Mouse (Mus musculus): ENCODE results near the gene A630076J17Rik. TPM values are rescaled to one million over a fixed set of nuclear protein-coding genes. Genes with fewer than 3 reads are reported as not detected.

A630076J17Rik gene
- not detected in 2 replicates for polyA plus RNA-seq (2012)

DNA sequence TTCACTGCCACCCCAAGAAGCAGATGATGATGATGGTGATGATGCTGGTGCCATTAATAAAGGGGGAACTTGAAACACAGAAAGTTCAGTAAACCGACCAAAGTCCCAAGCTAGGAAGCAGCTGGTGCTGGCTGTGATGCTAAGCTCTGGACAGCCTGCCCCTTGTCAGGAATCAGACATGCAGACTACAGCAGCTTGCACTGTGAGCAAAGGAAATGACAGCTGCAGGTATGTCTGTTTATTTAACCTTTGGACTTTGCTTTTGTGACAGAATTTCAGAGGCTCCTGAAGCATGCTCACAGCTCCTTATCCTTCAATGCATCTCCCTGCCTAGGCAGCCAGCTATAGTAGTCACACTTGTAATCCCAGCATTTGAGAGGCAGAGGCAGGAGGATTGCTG, at the start of gene A630076J17Rik:
Gene A630076J17Rik, plus strand, starts transcription at position 88 of the 400 bp plus-strand sequence.
- H3K4me3 ChIP-seq (replicated peaks), result no peak within 1 kb of the TSS
- no peaks in the 10 kb centered on the region for H3K36me3 ChIP-seq (ENCODE audit: control insufficient read depth)
- no peaks in the 10 kb centered on the region for H3K27me3 ChIP-seq (ENCODE audit: control insufficient read depth)
- H3K9me3 ChIP-seq (ENCODE audit: control insufficient read depth, low read length), result no peaks in the 10 kb centered on the region
- TF ChIP-seq GATA1 (IDR thresholded peaks at IDR 0.05; ENCODE audit: low read length), result no peak
- TF ChIP-seq TAL1 (IDR thresholded peaks at IDR 0.05; ENCODE audit: low read length), result no peak
- H3K4me1 ChIP-seq (ENCODE audit: control insufficient read depth), result no peaks in the 10 kb centered on the region

DNA sequence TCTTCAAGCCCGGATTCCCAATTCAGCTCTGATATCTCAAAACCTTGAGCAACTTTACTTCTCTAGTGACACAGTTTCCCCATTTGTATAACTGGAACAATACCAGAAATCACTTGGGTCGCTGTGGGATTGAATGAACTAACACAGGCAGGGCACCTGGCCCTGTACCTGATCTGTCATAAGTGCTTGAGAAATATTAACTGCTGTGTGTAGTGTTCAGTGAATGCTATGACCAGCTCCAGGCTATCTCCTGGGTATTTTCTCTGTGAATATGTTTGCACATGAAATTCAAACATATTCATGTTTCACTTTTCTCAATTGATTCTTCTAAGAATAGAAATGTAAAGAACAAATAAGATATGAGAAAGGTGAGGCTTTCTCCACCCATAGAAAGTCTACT, 49.6 kb upstream of the A630076J17Rik start:
- Histone ChIP-seq H3K4me1 (ENCODE audit: control insufficient read depth) (no peaks in the 10 kb centered on the region), H3K4me3 (replicated peaks) (no peak overlapping the region), H3K9me3 (ENCODE audit: control insufficient read depth, low read length) (no peaks in the 10 kb centered on the region), H3K27me3 (ENCODE audit: control insufficient read depth) (no peaks in the 10 kb centered on the region), H3K36me3 (ENCODE audit: control insufficient read depth) (no peaks in the 10 kb centered on the region)
- no peak for TF ChIP-seq GATA1 (IDR thresholded peaks at IDR 0.05; ENCODE audit: low read length)
- no peak for TF ChIP-seq TAL1 (IDR thresholded peaks at IDR 0.05; ENCODE audit: low read length)

DNA sequence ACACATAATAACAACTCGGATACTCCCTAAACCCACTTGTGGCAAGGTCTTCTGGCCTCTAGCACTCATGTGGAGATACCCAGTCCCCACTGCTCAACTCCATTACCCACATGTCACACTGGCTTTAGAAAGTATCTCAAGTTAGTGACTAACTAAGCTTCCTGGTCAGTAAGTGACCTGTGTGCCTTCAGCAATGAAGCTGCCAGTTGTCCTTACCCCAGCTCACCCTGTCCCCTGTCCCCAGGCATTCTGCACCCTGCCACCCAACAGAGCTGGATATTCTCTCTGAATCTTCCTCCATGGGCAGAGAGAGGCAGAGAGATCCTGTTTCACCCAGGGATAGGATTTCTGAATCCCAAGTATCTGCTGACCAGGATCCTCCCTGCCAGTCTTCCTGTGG, 47.7 kb upstream of the A630076J17Rik start, which contains the start of gene Kcna10:
Gene Kcna10, plus strand, starts transcription at position 301 of the 400 bp plus-strand sequence.
- H3K27me3 ChIP-seq (ENCODE audit: control insufficient read depth), result no peaks in the 10 kb centered on the region
- no peaks in the 10 kb centered on the region for H3K36me3 ChIP-seq (ENCODE audit: control insufficient read depth)
- no peaks in the 10 kb centered on the region for H3K4me1 ChIP-seq (ENCODE audit: control insufficient read depth)
- no peaks in the 10 kb centered on the region for H3K9me3 ChIP-seq (ENCODE audit: control insufficient read depth, low read length)
- no peak within 1 kb of the TSS for H3K4me3 ChIP-seq (replicated peaks)
- TF ChIP-seq GATA1 (IDR thresholded peaks at IDR 0.05; ENCODE audit: low read length) (no peak), TAL1 (IDR thresholded peaks at IDR 0.05; ENCODE audit: low read length) (no peak)

DNA sequence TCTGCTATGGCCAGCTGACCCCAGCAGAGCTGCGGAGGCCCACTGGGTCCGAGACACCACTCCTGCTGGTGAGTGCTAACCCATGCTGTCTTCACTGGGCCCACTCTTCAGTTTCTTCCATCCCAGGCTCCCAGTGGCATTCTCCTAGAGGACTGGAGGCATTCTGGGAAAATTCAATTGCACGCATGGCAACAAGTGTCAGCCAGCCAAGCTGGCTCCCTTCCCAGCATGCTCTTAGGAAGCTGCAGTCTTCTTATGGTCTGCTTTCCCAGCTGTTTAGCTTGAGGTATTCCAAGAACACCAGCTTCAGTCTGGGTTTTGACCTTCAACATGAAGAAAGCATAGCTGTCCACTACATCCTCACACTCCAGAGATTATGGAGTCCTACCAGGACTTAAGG, 47.2 kb upstream of the A630076J17Rik start:
- Histone ChIP-seq H3K4me3 (replicated peaks) (no peak overlapping the region), H3K9me3 (ENCODE audit: control insufficient read depth, low read length) (no peaks in the 10 kb centered on the region), H3K36me3 (ENCODE audit: control insufficient read depth) (no peaks in the 10 kb centered on the region), H3K4me1 (ENCODE audit: control insufficient read depth) (no peaks in the 10 kb centered on the region), H3K27me3 (ENCODE audit: control insufficient read depth) (no peaks in the 10 kb centered on the region)
- no peak for TF ChIP-seq GATA1 (IDR thresholded peaks at IDR 0.05; ENCODE audit: low read length)
- no peak for TF ChIP-seq TAL1 (IDR thresholded peaks at IDR 0.05; ENCODE audit: low read length)

DNA sequence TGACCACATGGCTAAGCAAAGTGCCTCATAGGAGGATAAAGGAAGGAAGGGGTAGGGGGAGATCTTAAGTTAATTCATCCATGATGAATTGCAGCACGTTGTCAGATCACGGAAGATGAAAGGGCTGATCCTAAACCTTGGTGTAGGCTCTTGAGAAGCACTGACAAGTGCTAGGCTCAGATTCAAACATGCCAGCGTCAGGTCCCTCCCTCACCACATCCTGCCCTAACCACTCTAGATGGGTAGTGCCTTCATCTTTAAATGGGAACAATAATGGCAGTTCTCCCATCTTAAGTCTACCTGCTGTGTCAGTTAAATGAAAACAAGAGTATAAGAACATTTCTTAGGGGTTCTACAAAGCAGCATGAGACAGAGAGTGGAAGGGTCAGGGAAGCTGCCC, 44.8 kb upstream of the A630076J17Rik start:
- no peaks in the 10 kb centered on the region for H3K36me3 ChIP-seq (ENCODE audit: control insufficient read depth)
- H3K4me3 ChIP-seq (replicated peaks), result no peak overlapping the region
- no peaks in the 10 kb centered on the region for H3K9me3 ChIP-seq (ENCODE audit: control insufficient read depth, low read length)
- no peaks in the 10 kb centered on the region for H3K27me3 ChIP-seq (ENCODE audit: control insufficient read depth)
- no peak for TF ChIP-seq GATA1 (IDR thresholded peaks at IDR 0.05; ENCODE audit: low read length)
- TF ChIP-seq TAL1 (IDR thresholded peaks at IDR 0.05; ENCODE audit: low read length), result no peak
- H3K4me1 ChIP-seq (ENCODE audit: control insufficient read depth), result no peaks in the 10 kb centered on the region

DNA sequence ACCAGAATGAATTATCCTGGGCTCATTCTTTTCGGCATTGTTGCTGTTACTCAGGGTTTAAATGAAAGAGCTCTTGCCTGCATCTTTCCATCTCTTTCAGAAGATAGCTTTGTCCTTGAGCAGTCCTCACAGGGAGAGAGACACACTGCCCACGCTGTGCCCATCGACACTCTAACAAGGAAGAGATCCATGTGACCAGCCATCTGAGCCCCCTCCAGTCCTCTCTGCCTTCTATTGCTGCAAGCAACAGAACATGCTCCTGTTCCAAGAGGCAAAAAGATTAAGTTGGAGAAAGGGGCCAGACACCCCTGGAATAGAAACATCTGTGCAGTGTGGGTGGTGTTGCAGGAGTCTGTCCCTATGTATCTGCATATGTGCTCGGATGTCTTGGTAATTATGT, 43.4 kb upstream of the A630076J17Rik start:
- Histone ChIP-seq H3K9me3 (ENCODE audit: control insufficient read depth, low read length) (no peaks in the 10 kb centered on the region), H3K36me3 (ENCODE audit: control insufficient read depth) (no peaks in the 10 kb centered on the region), H3K4me1 (ENCODE audit: control insufficient read depth) (no peaks in the 10 kb centered on the region), H3K27me3 (ENCODE audit: control insufficient read depth) (no peaks in the 10 kb centered on the region), H3K4me3 (replicated peaks) (no peak overlapping the region)
- TF ChIP-seq GATA1 (IDR thresholded peaks at IDR 0.05; ENCODE audit: low read length) (no peak), TAL1 (IDR thresholded peaks at IDR 0.05; ENCODE audit: low read length) (no peak)

DNA sequence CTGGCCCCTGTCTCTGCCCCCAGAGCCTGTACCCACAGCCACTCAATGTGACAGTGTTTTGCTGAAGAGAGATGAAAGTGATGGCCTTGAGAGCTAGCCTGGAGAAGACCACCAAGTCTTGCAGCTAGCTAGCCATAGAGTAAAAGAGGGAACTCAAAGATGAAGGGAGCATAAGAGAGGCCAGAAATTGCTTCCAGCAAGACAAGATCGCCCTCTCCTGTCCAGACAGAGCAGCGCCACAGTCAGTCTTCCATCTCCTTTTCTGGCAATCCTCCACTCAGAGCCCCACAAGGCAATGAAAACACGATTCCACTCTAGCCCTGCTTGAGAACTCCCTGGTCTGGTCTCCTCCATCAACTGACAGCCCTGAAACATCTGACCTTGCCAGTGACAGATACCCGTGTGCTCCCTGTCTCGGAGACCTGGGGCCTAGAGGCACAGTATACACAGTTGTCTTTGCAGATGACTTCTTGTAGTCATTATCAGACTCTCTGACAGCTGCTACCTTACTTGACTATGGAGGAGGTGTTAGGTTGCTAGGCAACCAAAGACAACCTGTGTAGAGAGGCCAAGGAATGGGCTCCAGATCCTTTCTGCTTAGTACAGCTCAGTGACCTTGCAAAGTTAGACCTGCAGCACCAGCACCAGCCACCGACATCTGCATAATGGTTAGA, 42.1 kb upstream of the A630076J17Rik start:
- Histone ChIP-seq H3K9me3 (ENCODE audit: control insufficient read depth, low read length) (no peaks in the 10 kb centered on the region), H3K4me3 (replicated peaks) (no peak overlapping the region), H3K27me3 (ENCODE audit: control insufficient read depth) (no peaks in the 10 kb centered on the region), H3K4me1 (ENCODE audit: control insufficient read depth) (no peaks in the 10 kb centered on the region), H3K36me3 (ENCODE audit: control insufficient read depth) (no peaks in the 10 kb centered on the region)
- TF ChIP-seq GATA1 (IDR thresholded peaks at IDR 0.05; ENCODE audit: low read length) (no peak), TAL1 (IDR thresholded peaks at IDR 0.05; ENCODE audit: low read length) (no peak)

DNA sequence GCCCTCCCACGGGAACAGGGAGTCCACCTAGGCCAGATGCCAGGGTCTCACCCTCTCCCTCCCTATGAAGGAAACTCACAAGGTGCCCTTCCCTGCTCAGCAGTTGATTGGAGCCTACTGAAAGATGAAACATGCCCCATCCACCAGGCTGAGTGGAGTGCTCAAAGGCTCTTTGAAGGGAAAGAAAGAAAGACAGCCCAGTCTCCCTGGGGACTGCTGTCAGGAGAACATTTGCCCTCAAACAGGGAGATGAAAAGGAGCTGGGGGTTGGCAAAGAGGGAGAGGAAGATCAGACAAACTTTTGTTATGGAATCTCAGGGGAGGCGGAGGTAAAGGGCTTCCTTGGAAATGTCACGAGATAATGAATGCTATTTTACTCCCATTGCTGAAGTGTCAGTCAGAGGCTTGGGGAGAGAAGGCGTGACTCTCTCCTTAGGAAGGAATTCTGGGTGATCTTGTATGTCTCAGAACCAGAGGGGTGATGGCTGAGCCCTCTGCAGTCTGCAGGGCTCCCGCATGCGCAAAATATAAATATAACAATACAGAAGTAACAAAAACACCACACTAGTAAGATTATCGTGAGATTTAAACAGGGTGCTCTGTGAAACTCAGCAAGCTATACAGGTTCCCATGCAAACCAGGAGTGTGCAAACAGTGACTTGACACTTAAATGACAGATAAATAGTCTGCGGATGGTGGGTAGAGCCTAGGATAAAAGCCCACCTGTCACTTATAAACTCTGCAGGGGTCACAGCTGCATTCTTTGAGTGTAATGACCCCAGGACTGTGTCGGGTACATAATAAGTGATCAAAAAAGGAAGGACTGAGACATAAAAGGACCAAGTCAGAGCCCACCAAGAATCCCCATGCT, 28.9 kb upstream of the A630076J17Rik start:
- no peaks in the 10 kb centered on the region; the same call in 1 of the 2 replicates for H3K27me3 ChIP-seq (ENCODE audit: control insufficient read depth)
- TF ChIP-seq GATA1 (IDR thresholded peaks at IDR 0.05; ENCODE audit: low read length), result no peak
- no peak for TF ChIP-seq TAL1 (IDR thresholded peaks at IDR 0.05; ENCODE audit: low read length)
- no peaks in the 10 kb centered on the region for H3K9me3 ChIP-seq (ENCODE audit: control insufficient read depth, low read length)
- no peak overlapping the region for H3K4me3 ChIP-seq (replicated peaks)
- H3K36me3 ChIP-seq (ENCODE audit: control insufficient read depth), result no peaks in the 10 kb centered on the region
- no peaks in the 10 kb centered on the region for H3K4me1 ChIP-seq (ENCODE audit: control insufficient read depth)

DNA sequence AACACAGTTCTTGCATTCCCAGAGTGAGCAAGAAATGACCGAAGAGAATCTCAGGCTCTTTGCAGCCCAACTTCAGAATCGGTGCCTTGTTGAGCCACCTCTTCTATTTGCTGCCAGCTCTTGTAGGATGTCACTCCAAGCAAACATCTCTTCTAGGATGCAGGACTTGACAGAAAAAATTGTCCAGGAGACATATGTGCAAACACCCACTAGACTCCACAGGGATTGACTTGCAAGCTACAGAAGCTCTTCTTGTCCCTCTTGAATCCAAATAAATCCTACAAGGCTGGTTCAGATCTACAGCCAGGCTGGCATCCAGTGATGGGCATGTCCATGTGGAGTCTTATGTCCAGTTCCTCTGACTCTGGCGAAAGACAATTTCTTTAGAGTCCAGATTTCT, 26.0 kb upstream of the A630076J17Rik start:
- Histone ChIP-seq H3K27me3 (ENCODE audit: control insufficient read depth) (peaks cover 2% of the 10 kb centered on the region), H3K4me3 (replicated peaks) (no peak overlapping the region), H3K36me3 (ENCODE audit: control insufficient read depth) (no peaks in the 10 kb centered on the region), H3K9me3 (ENCODE audit: control insufficient read depth, low read length) (no peaks in the 10 kb centered on the region), H3K4me1 (ENCODE audit: control insufficient read depth) (no peaks in the 10 kb centered on the region)
- TF ChIP-seq GATA1 (IDR thresholded peaks at IDR 0.05; ENCODE audit: low read length), result no peak
- TF ChIP-seq TAL1 (IDR thresholded peaks at IDR 0.05; ENCODE audit: low read length), result no peak

Data from erythroblast, embryonic 14.5 days (primary cell).